Mouse (Mus musculus) adipocyte (in vitro differentiated cells): Measurements from ENCODE around the gene Atox1.
A peak's percentile ranks its signal among the peaks of the same experiment; 100 is the strongest.

ENCODE experiments used
- DNase-seq: peaks from one replicate; pipeline ENCODE4 v3.0.0-alpha.2; 2016; ENCODE audit warnings: low spot score

Gene Atox1

DNA sequence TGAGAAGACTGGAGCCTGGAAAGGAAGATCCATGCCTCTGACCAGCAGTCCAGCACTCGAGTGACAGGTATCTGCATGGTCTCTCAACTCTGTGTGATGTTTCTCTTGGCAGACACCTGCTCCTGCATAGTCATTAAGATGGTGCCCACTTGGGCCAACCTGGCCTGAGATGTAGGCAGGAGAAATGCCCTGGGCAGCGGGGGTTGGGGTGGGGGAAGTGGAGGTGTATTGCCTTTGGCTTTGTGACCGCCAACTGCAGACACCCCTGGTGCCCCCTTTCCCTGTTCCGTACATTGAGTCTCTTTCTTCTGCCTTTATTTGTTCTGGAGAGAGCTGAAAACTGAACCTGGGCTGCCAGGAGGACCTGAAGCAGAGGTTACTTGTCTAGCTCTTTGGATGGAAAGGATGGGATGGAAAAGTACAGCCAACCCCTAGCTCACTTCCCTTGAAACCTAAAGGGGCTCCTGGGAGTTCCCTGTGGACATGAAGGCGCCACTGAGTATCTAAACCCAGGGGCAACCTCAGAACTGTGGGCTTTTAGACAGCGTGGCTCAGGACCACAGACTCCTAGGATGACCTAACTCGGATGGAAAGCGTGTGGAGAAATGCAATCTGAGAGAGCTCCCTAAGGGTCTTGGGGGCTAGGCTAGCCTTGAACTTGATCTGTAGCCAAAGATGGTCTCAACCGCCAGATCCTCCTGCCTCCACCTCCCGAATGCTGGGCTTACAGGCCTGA is 48.2 kb downstream of the Atox1 start:
- no peak for DNase-seq

DNA sequence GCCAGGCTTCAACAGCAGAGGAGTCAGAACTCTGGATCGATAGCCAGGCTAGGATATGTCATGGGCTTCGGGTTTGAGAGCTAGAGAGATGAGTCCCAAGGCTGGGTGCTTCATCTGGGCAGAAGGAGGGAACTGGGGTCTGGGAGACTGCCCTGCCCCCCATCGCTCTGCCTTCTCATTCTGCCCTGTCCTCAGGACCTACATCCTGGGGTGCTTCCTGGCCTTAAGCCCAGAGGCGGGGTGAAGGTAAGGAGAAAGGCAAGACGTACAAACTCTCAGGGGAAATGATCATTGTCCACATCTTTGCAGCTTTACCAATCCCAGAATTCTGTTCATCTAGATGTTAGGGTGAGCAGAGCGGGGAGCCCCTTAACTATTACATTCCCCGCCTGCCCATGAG is 49.0 kb downstream of the Atox1 start:
- DNase-seq, result no peak

GRCm38 (mm10) chr11:55410502-55410901 is 50.5 kb downstream of the Atox1 start:
- DNase-seq, result no peak

GRCm38 (mm10) chr11:55410005-55410404 is 51.0 kb downstream of the Atox1 start:
- DNase-seq, result no peak

GRCm38 (mm10) chr11:55407133-55407532 is 53.9 kb downstream of the Atox1 start:
- no peak for DNase-seq

DNA sequence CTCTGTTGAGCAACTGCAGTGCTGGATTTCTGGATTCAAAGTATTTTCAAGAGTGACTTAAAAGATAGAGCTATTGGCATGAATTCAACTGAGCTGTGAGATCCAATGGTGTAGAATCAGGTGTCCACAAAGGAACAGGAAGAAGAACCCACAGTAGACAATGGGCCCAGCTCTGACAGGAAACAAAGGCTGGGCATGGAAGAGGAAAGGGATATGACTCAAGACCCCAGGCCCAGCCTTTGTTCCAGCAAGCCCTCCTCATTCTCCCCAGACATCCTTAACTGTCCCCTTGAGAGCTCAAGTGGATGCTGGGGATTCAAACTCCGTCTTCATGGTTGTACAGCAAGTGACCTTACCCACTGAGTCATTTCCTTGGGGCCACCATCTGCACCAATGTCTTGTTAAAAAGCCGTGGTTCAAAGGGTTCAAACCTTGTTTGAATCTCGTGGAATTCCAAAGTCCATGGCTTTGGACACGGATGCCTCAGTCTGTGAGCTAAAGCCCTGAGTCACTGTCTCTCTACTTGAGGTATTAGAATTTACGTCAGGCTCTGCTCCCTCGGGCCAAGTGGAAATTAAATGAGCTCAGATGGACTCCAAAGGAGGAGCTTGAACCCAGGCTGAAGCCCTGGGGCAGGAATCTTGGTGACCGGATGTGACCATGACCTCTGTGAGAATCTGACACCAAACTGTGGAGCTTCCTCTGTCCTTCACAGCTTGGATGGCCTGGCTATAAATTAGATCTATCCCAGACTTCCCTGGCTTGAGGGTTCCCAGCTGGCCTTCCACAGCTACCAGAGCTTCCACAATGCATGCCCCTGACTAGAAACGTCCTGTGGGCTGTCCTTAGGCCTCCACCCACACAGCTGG is 55.2 kb downstream of the Atox1 start:
- no peak for DNase-seq

DNA sequence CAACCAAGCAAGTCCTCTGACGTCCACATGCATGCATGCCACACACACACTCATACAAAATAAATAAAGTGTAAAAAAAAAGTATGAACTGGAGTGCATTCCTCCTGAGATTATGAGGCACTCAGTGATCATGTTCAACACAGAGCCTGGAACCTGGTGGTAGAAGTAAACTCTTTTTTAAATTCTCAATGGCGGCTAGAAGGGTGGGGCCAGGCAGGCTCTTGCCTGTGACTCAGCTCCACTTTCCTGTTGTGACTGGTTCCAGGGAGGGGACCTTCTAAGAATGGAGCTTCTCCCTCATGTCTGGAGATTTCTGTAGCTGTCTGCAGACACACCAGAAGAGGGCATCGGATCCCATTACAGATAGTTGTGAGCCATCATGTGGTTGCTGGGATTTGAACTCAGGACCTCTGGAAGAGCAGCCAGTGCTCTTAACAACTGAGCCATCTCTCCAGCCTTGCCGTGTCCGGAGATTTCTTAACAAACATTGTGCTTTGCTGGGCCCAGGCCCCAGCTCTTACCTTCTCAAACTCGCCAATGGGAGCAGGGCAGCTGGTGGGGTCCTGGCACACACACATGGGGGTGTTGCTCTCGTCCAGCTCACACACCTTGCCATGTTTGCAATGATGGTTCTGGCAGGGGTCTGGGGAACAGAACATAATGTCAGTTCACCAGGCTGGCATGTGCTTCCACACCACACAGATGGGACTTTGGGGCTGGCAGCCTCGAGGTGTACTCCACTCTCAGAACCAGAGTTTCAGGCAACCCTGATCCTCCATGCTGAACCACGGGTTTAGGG is 56.2 kb downstream of the Atox1 start:
- no peak for DNase-seq

DNA sequence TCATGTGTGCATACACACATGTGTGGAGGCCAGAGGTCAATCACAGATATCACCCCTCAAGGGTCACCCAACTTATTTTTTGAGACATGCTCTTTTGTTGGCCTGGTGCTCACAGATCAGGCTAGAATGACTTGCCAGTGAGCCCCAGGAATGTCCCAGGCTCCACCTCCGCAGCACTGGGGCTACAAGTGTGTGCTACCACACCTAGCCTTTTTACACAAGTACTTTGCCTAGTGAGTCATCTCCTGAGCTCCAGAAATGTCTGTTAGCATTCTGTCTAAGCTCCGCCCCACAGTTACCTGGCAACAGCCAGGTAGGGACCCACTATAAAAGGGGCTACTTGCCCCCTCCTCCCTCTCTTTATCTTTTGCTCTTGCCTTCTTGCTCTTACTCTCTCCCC is 60.2 kb downstream of the Atox1 start:
- no peak for DNase-seq

- DNase-seq, result no peak
These were observed 62.7 kb downstream of the Atox1 start for GRCm38 (mm10) chr11:55398371-55398770.

GRCm38 (mm10) chr11:55397441-55397840 is 63.6 kb downstream of the Atox1 start:
- peak; percentile 36 for DNase-seq

- DNase-seq, result no peak
These were observed 64.0 kb downstream of the Atox1 start for GRCm38 (mm10) chr11:55397036-55397435.
